Mouse (Mus musculus) heart, embryonic 14.5 days (tissue): ENCODE data around the gene 4930469K13Rik. TPM values are rescaled to one million over a fixed set of nuclear protein-coding genes. Genes with fewer than 3 reads are reported as not detected.

ENCODE experiments used
- ATAC-seq: fragments of 200-750 bp; cut with Nextera tagmentation; 2 replicates; pipeline ENCODE4 v1.8.0; 2017; ENCODE audit warnings: low read depth, moderate TSS enrichment; ENCODE audit not compliant: insufficient number of reproducible peaks, insufficient read depth, low FRiP score
- H3K27ac ChIP-seq, 2 experiments: fragments of 200-500 bp in 1 of 2; fragments of 300-500 bp in 1 of 2; sonication (generic) in 1 of 2; replicated peaks in 1 of 2; 2 replicates each; pipeline ENCODE4 v1.5.1; 2012 to 2014; ENCODE audit warnings: low read depth in 2 of 2, low read length in 2 of 2, control low read depth in 1 of 2, mild to moderate bottlenecking in 1 of 2, mixed read lengths in 1 of 2; ENCODE audit not compliant: control insufficient read depth in 1 of 2, insufficient read depth in 1 of 2
- H3K27me3 ChIP-seq: fragments of 300-500 bp; sonication (generic); 2 replicates; pipeline ENCODE4 v1.6.1; 2014; ENCODE audit warnings: mild to moderate bottlenecking, low read length, control low read depth; ENCODE audit not compliant: control insufficient read depth, insufficient read depth
- H3K36me3 ChIP-seq: fragments of 300-500 bp; sonication (generic); 2 replicates; pipeline ENCODE4 v1.6.1; 2014; ENCODE audit warnings: mild to moderate bottlenecking, control low read depth, low read length, mixed read lengths; ENCODE audit not compliant: control insufficient read depth, insufficient read depth
- H3K4me1 ChIP-seq, 2 experiments: fragments of 200-500 bp in 1 of 2; fragments of 300-500 bp in 1 of 2; sonication (generic) in 1 of 2; 2 replicates each; pipeline ENCODE4 v1.6.1; 2012 to 2014; ENCODE audit warnings: low read length in 2 of 2, control low read depth in 1 of 2, mixed read lengths in 1 of 2; ENCODE audit not compliant: control insufficient read depth in 2 of 2, insufficient read depth in 2 of 2
- H3K4me2 ChIP-seq: fragments of 300-500 bp; sonication (generic); 2 replicates; pipeline ENCODE4 v1.6.1; 2014; ENCODE audit warnings: mild to moderate bottlenecking, low read length
- H3K4me3 ChIP-seq, 2 experiments: fragments of 200-500 bp in 1 of 2; fragments of 300-500 bp in 1 of 2; sonication (generic) in 1 of 2; 2 replicates each; pipeline ENCODE4 v1.5.1; 2012 to 2014; ENCODE audit warnings: low read length in 2 of 2, mild to moderate bottlenecking in 2 of 2, control low read depth in 1 of 2, low read depth in 1 of 2, moderate library complexity in 1 of 2; ENCODE audit not compliant: control insufficient read depth in 1 of 2, insufficient read depth in 1 of 2
- H3K9ac ChIP-seq: fragments of 300-500 bp; sonication (generic); 2 replicates; pipeline ENCODE4 v1.6.1; 2014; ENCODE audit warnings: mild to moderate bottlenecking, low read length
- H3K9me3 ChIP-seq: fragments of 300-500 bp; sonication (generic); 2 replicates; pipeline ENCODE4 v1.6.1; 2016; ENCODE audit warnings: low read length, control low read depth; ENCODE audit not compliant: control insufficient read depth
- whole genome bisulfite sequencing: fragments of 180-500 bp; shearing (Covaris S2); extraction: QIAGEN DNeasy Blood & Tissue Kit; methylation state at CpG from one replicate; pipeline ENCODE4 v1.1.7; 2014; 5-methylcytosine and 5-hydroxymethylcytosine counted together
- polyA plus RNA-seq: library from polyadenylated mRNA; unstranded; fragments of >200 nt; fragmentation: Nextera tagmentation; extraction: Ambion mirVana; gene quantifications from 2 replicates; pipeline ENCODE4 v1.2.1, GENCODE M21; 2014

4930469K13Rik gene
- polyA plus RNA-seq, 1 experiment from 2014 or later = not detected

- no peaks in the 10 kb centered on the region for H3K27me3 ChIP-seq
- H3K27ac ChIP-seq = no peak overlapping the region
- no peaks in the 10 kb centered on the region for H3K36me3 ChIP-seq
- H3K4me3 ChIP-seq = no peak overlapping the region
- H3K4me1 ChIP-seq = no peaks in the 10 kb centered on the region
- H3K4me2 ChIP-seq = no peak overlapping the region
- H3K9me3 ChIP-seq = no peaks in the 10 kb centered on the region
- no peak overlapping the region for H3K9ac ChIP-seq
- 77% methylated on average over 5 of the region's 5 CpGs for WGBS
- ATAC-seq = no peak
Measured at GRCm38 (mm10) chr11:34040061-34040460, 58.3 kb downstream of the 4930469K13Rik start.

GRCm38 (mm10) chr11:34035909-34036658, 62.3 kb downstream of the 4930469K13Rik start:
- WGBS = 76% methylated on average over 5 of the region's 5 CpGs
- Histone ChIP-seq H3K4me1 (0 out of 4 replicates have a peak, but pooled peaks cover 0 to 3% of the 10 kb centered on the region in 2 experiments), H3K9ac (no peak overlapping the region), H3K4me2 (no peak overlapping the region), H3K27ac (no peak overlapping the region), H3K9me3 (no peaks in the 10 kb centered on the region), H3K27me3 (no peaks in the 10 kb centered on the region), H3K4me3 (no peak overlapping the region), H3K36me3 (no peaks in the 10 kb centered on the region)
- ATAC-seq = no peak

- Histone ChIP-seq H3K36me3 (no peaks in the 10 kb centered on the region), H3K27ac (no peak overlapping the region), H3K4me3 (no peak overlapping the region), H3K9me3 (no peaks in the 10 kb centered on the region), H3K4me1 (0 out of 4 replicates have a peak, but pooled peaks cover 0 to 3% of the 10 kb centered on the region in 2 experiments), H3K27me3 (no peaks in the 10 kb centered on the region), H3K9ac (no peak overlapping the region), H3K4me2 (no peak overlapping the region)
- 60% methylated on average over 2 of the region's 2 CpGs for WGBS
- no peak for ATAC-seq
Measured at GRCm38 (mm10) chr11:34034794-34035193, 63.6 kb downstream of the 4930469K13Rik start.

- H3K4me1 ChIP-seq = 0 out of 4 replicates have a peak, but pooled peaks cover 0 to 3% of the 10 kb centered on the region in 2 experiments
- no peak overlapping the region for H3K9ac ChIP-seq
- no peak overlapping the region for H3K27ac ChIP-seq
- H3K4me3 ChIP-seq = no peak overlapping the region
- no peaks in the 10 kb centered on the region for H3K27me3 ChIP-seq
- WGBS = 81% methylated on average over 5 of the region's 5 CpGs
- H3K36me3 ChIP-seq = no peaks in the 10 kb centered on the region
- H3K4me2 ChIP-seq = no peak overlapping the region
- ATAC-seq = no peak
- H3K9me3 ChIP-seq = no peaks in the 10 kb centered on the region
Measured at GRCm38 (mm10) chr11:34034008-34034505, 64.3 kb downstream of the 4930469K13Rik start.

- Histone ChIP-seq H3K4me3 (no peak overlapping the region), H3K27ac (no peak overlapping the region), H3K27me3 (no peaks in the 10 kb centered on the region), H3K36me3 (no peaks in the 10 kb centered on the region), H3K4me1 (0 out of 4 replicates have a peak, but pooled peaks cover 0 to 3% of the 10 kb centered on the region in 2 experiments), H3K9me3 (no peaks in the 10 kb centered on the region), H3K9ac (no peak overlapping the region), H3K4me2 (no peak overlapping the region)
- no peak for ATAC-seq
- WGBS = 36% methylated on average over 8 of the region's 8 CpGs
Measured at GRCm38 (mm10) chr11:34031015-34031805, 67.1 kb downstream of the 4930469K13Rik start.

GRCm38 (mm10) chr11:34029658-34030057, 68.7 kb downstream of the 4930469K13Rik start:
- WGBS = 70% methylated on average over 5 of the region's 5 CpGs
- Histone ChIP-seq H3K27me3 (no peaks in the 10 kb centered on the region), H3K27ac (no peak overlapping the region), H3K9ac (no peak overlapping the region), H3K36me3 (no peaks in the 10 kb centered on the region), H3K4me2 (no peak overlapping the region), H3K9me3 (no peaks in the 10 kb centered on the region), H3K4me1 (0 out of 4 replicates have a peak, but pooled peaks cover 0 to 3% of the 10 kb centered on the region in 2 experiments), H3K4me3 (no peak overlapping the region)
- no peak for ATAC-seq

- H3K9me3 ChIP-seq = no peaks in the 10 kb centered on the region
- no peak for ATAC-seq
- WGBS = 89% methylated on average over 1 of the region's 1 CpGs
- no peak overlapping the region for H3K9ac ChIP-seq
- H3K36me3 ChIP-seq = no peaks in the 10 kb centered on the region
- H3K4me3 ChIP-seq = no peak overlapping the region
- no peaks in the 10 kb centered on the region for H3K27me3 ChIP-seq
- H3K4me2 ChIP-seq = no peak overlapping the region
- no peaks in the 10 kb centered on the region for H3K4me1 ChIP-seq
- no peak overlapping the region for H3K27ac ChIP-seq
Measured at GRCm38 (mm10) chr11:34025091-34025490, 73.3 kb downstream of the 4930469K13Rik start.
